3 mouse cellular contexts compared by ENCODE assay signal in the genomic region with DNA sequence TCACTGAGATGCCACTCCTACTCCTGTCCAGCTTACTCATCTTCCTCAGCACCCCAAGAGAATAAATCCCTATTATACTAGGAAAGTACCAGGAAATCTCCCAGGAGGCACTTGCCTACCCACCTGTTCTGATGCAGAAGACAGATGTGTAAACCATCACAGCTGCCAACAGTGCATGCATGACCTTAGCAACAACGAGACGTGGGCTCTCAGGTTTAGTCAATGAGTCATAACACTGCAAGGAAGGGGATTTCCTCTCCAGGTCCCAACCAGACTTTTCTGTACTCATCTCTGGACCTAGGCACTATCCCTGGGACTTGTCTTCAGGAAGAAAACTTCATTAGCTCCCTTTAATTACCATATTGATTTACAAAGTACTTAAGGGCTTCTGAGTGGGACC.
TF ChIP-seq lines count a peak whose summit lies in the region.

No protein-coding gene starts in this region.

TF ChIP-seq in C2C12, 6 proteins besides CTCF, POLR2A, EP300 and RAD21 (continued from another document):
- TF ChIP-seq MYOG (IDR thresholded peaks at IDR 0.05; ENCODE audit: control insufficient read depth, extremely low read depth, insufficient read length), result no peak
TF ChIP-seq in C2C12: peak in this region for 1.

TF ChIP-seq in CH12.LX, 34 proteins besides CTCF, POLR2A, EP300 and RAD21 (continued from another document):
- TF ChIP-seq CHD2 (IDR thresholded peaks at IDR 0.05; ENCODE audit: low read length) (peak; percentile 67; the same call in 1 of the 2 replicates), SIN3A (IDR thresholded peaks at IDR 0.05; ENCODE audit: low read length) (peak; percentile 85), PAX5 (IDR thresholded peaks at IDR 0.05; ENCODE audit: low read length) (no peak), ELF1 (IDR thresholded peaks at IDR 0.05; ENCODE audit: low read depth, low read length) (no peak; the same call in 1 of the 2 replicates), JUND (conservative IDR thresholded peaks at IDR 0.05; ENCODE audit: low read depth, low read length) (peak; percentile 90), ZNF384 (IDR thresholded peaks at IDR 0.05; ENCODE audit: low read depth, low read length) (no peak), USF1 (IDR thresholded peaks at IDR 0.05; ENCODE audit: low read depth, low read length) (no peak), GABPA (IDR thresholded peaks at IDR 0.05; ENCODE audit: insufficient replicate concordance, low read depth, low read length) (no peak), SMC3 (IDR thresholded peaks at IDR 0.05; ENCODE audit: low read depth, low read length) (no peak), NELFE (IDR thresholded peaks at IDR 0.05; ENCODE audit: low read depth, low read length) (no peak), ZC3H11A (IDR thresholded peaks at IDR 0.05; ENCODE audit: low read depth, low read length) (no peak), POLR2AphosphoS2 (IDR thresholded peaks at IDR 0.05; ENCODE audit: low read depth, low read length) (no peak), TCF12 (IDR thresholded peaks at IDR 0.05; ENCODE audit: low read depth, low read length) (peak; percentile 98), ZKSCAN1 (IDR thresholded peaks at IDR 0.05; ENCODE audit: borderline replicate concordance, low read depth, low read length) (no peak), UBTF (IDR thresholded peaks at IDR 0.05; ENCODE audit: low read depth, low read length) (no peak), JUN (IDR thresholded peaks at IDR 0.05; ENCODE audit: insufficient read depth, low read depth, low read length) (peak; percentile 82), MAX (IDR thresholded peaks at IDR 0.05; ENCODE audit: low read length) (peak; percentile 71), CHD1 (IDR thresholded peaks at IDR 0.05; ENCODE audit: low read depth, low read length) (no peak), NRF1 (IDR thresholded peaks at IDR 0.05; ENCODE audit: low read depth, low read length) (no peak), BHLHE40 (IDR thresholded peaks at IDR 0.05; ENCODE audit: low read depth, low read length) (peak; percentile 86), TBP (conservative IDR thresholded peaks at IDR 0.05; ENCODE audit: low read depth, low read length) (no peak), MAZ (IDR thresholded peaks at IDR 0.05; ENCODE audit: low read depth, low read length) (0 out of 2 replicates have a peak, but pooled peaks have one; percentile 39), USF2 (conservative IDR thresholded peaks at IDR 0.05; ENCODE audit: low read depth, low read length) (no peak), RCOR1 (conservative IDR thresholded peaks at IDR 0.05; ENCODE audit: low read depth, low read length) (peak; percentile 91), ETS1 (conservative IDR thresholded peaks at IDR 0.05; ENCODE audit: low read depth, low read length) (peak; percentile 95), MXI1 (IDR thresholded peaks at IDR 0.05; ENCODE audit: low read depth, low read length) (0 out of 2 replicates have a peak, but pooled peaks have one; percentile 33), KAT2A (IDR thresholded peaks at IDR 0.05; ENCODE audit: insufficient replicate concordance, low read length) (no peak), IRF4 (IDR thresholded peaks at IDR 0.05; ENCODE audit: low read depth, low read length) (peak; percentile 95), HCFC1 (IDR thresholded peaks at IDR 0.05; ENCODE audit: low read depth, low read length) (no peak), MAFK (IDR thresholded peaks at IDR 0.05; ENCODE audit: insufficient replicate concordance, low read length) (0 out of 2 replicates have a peak, but pooled peaks have one; percentile 39), MYC (IDR thresholded peaks at IDR 0.05; ENCODE audit: low read depth, low read length) (peak; percentile 60; the same call in 1 of the 2 replicates), ZMIZ1 (IDR thresholded peaks at IDR 0.05; ENCODE audit: low read depth, low read length) (peak; percentile 38; the same call in 1 of the 2 replicates), E2F4 (IDR thresholded peaks at IDR 0.05; ENCODE audit: insufficient replicate concordance, low read depth, low read length) (no peak)

TF ChIP-seq in myocyte, 11 proteins besides CTCF, POLR2A, EP300 and RAD21 (continued from another document):
- TF ChIP-seq MYOD1 (IDR thresholded peaks at IDR 0.05; ENCODE audit: control insufficient read depth in 1 of 3, insufficient read length in 2 of 3, low read depth in 2 of 3), result peak in 2 of 3 experiments; percentile 75 to 79
